Mouse (Mus musculus) forebrain, embryonic 16.5 days (tissue): ENCODE measurements around the gene Zfyve9. TPM values are rescaled to one million over a fixed set of nuclear protein-coding genes. Genes with fewer than 3 reads are reported as not detected.

Source experiments
- ATAC-seq: fragments of 200-750 bp; cut with Nextera tagmentation; 2 replicates; pipeline ENCODE4 v1.8.0; 2017; ENCODE audit warnings: mild to moderate bottlenecking, moderate library complexity
- H3K27ac ChIP-seq: fragments of 300-500 bp; sonication (generic); 2 replicates; pipeline ENCODE4 v1.5.1; 2014; ENCODE audit warnings: low read length, control low read depth
- H3K27me3 ChIP-seq: fragments of 300-500 bp; sonication (generic); replicated peaks from 2 replicates; pipeline ENCODE4 v1.6.1; 2014; ENCODE audit warnings: low read length; ENCODE audit not compliant: control insufficient read depth, insufficient read depth
- H3K36me3 ChIP-seq: fragments of 300-500 bp; sonication (generic); 2 replicates; pipeline ENCODE4 v1.6.1; 2014; ENCODE audit not compliant: control insufficient read depth, insufficient read depth
- H3K4me1 ChIP-seq: fragments of 300-500 bp; sonication (generic); replicated peaks from 2 replicates; pipeline ENCODE4 v1.6.1; 2014; ENCODE audit warnings: low read length; ENCODE audit not compliant: control insufficient read depth, insufficient read depth
- H3K4me2 ChIP-seq: fragments of 300-500 bp; sonication (generic); 2 replicates; pipeline ENCODE4 v1.6.1; 2014; ENCODE audit warnings: mild to moderate bottlenecking, low read length, control low read depth
- H3K4me3 ChIP-seq: fragments of 300-500 bp; sonication (generic); replicated peaks from 2 replicates; pipeline ENCODE4 v1.5.1; 2014; ENCODE audit warnings: mild to moderate bottlenecking, low read length, control low read depth
- H3K9ac ChIP-seq: fragments of 300-500 bp; sonication (generic); replicated peaks from 2 replicates; pipeline ENCODE4 v1.6.1; 2014; ENCODE audit warnings: low read depth, low read length, control low read depth
- H3K9me3 ChIP-seq: fragments of 300-500 bp; sonication (generic); 2 replicates; pipeline ENCODE4 v1.6.1; 2016; ENCODE audit warnings: low read length; ENCODE audit not compliant: control insufficient read depth
- WGBS: fragments of 180-500 bp; shearing (Covaris S2); extraction: QIAGEN DNeasy Blood & Tissue Kit; methylation state at CpG from one replicate; pipeline ENCODE4 v1.1.7; 2014; 5-methylcytosine and 5-hydroxymethylcytosine counted together
- polyA plus RNA-seq: library from polyadenylated mRNA; unstranded; fragments of >200 nt; fragmentation: Nextera tagmentation; extraction: Ambion mirVana; gene quantifications from 2 replicates; pipeline ENCODE4 v1.2.1, GENCODE M21; 2015

The Zfyve9 gene
- polyA plus RNA-seq, 1 experiment from 2014 or later: 6.6 TPM

DNA sequence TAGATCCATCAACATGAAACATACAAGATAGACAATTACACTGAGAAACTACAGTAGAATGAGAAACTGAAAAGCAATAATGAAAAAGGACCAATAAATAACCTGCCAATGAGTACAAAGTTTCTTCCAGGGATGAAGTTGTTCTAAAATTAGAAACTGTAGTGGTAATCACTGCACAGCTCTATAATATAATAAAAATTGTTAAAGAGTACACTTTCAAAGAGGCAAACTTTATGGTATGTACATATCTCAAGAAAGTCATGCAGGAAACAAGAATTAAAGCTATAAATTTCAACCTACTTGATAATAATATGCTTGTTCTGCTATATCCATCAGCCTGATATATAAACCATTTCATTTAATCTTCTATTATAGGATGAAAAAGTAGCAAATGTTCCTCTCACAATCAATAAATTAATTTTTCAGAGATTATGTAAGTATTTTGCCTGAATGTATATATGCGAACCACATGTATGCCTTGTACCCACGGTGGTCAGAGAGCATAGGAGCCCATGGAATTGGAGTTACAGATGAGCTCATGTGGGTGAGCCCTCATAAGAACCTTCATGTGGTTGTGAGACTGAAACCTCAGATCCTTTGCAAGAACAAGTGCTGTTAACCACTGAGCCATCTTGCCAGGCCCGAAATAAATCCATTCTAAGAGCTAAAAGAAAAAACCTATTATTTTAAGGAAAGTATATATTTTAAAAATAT is 34.3 kb downstream of the Zfyve9 start:
- H3K4me1 ChIP-seq: no peaks in the 10 kb centered on the region
- H3K9ac ChIP-seq: no peak overlapping the region
- 95% methylated on average over 3 of the region's 3 CpGs for WGBS
- H3K9me3 ChIP-seq: no peaks in the 10 kb centered on the region
- no peaks in the 10 kb centered on the region for H3K36me3 ChIP-seq
- no peak overlapping the region for H3K4me3 ChIP-seq
- no peaks in the 10 kb centered on the region for H3K27me3 ChIP-seq
- no peak overlapping the region for H3K4me2 ChIP-seq
- no peak overlapping the region for H3K27ac ChIP-seq
- no peak for ATAC-seq

DNA sequence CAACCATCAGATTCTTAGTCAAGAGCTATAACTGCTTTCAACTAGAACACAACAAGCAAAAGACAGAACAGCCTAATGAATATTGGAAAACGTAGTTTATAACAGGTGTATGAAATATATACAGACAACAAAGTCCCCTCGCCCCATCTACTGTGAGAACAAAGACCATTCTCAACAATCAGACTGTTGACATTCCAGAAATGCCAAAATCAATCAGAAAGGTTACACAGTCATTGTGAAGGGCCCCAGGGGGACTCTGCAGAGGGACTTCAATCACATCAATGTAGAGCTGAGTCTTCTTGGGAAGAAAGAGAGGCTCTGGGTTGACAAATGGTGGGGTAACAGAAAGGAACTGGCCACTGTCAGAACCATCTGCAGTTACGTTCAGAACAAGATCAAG is 49.0 kb downstream of the Zfyve9 start:
- WGBS: 50% methylated on average over 3 of the region's 3 CpGs

DNA sequence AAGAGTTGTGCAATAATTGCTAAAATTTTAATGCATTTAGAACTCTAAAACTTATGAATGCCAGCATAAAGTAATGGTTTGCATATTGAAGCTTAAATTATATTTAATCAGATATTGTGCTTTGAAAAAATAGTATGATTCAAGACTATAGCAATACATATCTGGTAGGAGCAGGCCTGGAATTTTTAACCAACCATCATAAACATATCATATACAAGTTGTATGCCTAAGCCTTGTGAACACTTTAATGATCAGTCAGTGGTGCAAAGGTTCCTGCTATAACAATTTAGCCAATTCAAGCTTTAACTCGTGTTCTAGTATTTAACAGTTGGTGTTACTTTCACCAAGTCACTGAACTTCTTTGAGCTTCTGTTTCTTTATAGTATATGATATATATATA is 50.1 kb downstream of the Zfyve9 start:
- Histone ChIP-seq H3K4me2 (no peak overlapping the region), H3K9me3 (peaks cover 2% of the 10 kb centered on the region; the same call in 1 of the 2 replicates), H3K36me3 (no peaks in the 10 kb centered on the region), H3K4me1 (no peaks in the 10 kb centered on the region), H3K4me3 (no peak overlapping the region), H3K27me3 (no peaks in the 10 kb centered on the region), H3K9ac (no peak overlapping the region), H3K27ac (no peak overlapping the region)
- 87% methylated on average over 1 of the region's 1 CpGs for WGBS
- ATAC-seq: no peak

More for the DNA sequence above, 49.0 kb downstream of the Zfyve9 start:
- H3K4me1 ChIP-seq: no peaks in the 10 kb centered on the region
- no peak for ATAC-seq
- H3K4me2 ChIP-seq: no peak overlapping the region
- H3K4me3 ChIP-seq: no peak overlapping the region
- no peak overlapping the region for H3K27ac ChIP-seq
- H3K9ac ChIP-seq: no peak overlapping the region
- H3K27me3 ChIP-seq: no peaks in the 10 kb centered on the region
- no peaks in the 10 kb centered on the region for H3K36me3 ChIP-seq
- peaks cover 4% of the 10 kb centered on the region; the same call in 1 of the 2 replicates for H3K9me3 ChIP-seq

DNA sequence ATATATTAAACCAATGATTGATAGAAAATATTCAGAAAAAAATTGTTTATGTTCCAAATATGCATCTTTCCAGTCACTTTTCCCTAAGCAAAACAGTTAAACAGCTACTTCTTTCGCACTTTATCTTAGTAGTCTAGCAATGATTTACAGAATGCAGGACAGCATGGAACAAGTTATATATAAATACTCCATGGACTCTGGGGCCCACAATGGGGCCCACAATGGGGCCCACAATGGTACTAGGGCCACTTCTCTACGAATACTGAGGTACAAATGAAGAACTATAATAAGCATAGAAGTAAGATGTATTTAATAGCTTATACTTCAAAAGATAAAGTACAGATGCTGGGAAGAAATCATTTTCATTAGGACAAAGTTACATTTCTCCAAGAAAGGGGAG is 56.5 kb downstream of the Zfyve9 start:
- no peaks in the 10 kb centered on the region for H3K9me3 ChIP-seq
- no peak overlapping the region for H3K4me3 ChIP-seq
- WGBS: 96% methylated on average over 2 of the region's 2 CpGs
- no peak for ATAC-seq
- H3K27ac ChIP-seq: no peak overlapping the region
- H3K4me1 ChIP-seq: no peaks in the 10 kb centered on the region
- H3K9ac ChIP-seq: no peak overlapping the region
- H3K4me2 ChIP-seq: no peak overlapping the region
- peaks cover 3% of the 10 kb centered on the region; the same call in 1 of the 2 replicates for H3K36me3 ChIP-seq
- H3K27me3 ChIP-seq: no peaks in the 10 kb centered on the region

DNA sequence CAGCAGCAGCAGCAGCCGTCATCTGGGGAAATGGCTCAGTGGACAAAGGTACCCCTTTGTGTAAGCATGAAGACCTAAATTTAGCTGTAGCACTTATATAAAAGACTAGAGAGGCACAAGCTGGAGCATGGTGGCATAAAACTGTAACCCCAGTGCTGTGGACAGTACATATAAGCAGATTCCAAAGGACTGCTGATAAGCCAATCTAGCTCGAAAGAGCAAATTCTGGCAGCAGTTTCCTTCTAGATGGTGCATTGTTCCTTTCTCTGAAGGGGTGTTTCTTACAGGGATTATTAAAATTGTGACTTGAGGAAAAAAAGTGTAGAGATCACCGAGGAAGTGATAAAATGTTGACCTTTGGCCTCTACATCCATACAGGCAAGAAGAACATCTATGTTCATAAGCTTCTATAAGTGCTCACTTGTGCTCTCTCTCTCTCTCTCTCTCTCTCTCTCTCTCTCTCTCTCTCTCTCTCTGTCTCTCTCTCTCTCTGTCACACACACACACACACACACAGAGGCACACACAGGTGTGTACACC is 59.3 kb downstream of the Zfyve9 start:
- no peak for ATAC-seq
- Histone ChIP-seq H3K9ac (no peak overlapping the region), H3K4me2 (no peak overlapping the region), H3K36me3 (peaks cover 5% of the 10 kb centered on the region; the same call in 1 of the 2 replicates), H3K9me3 (no peaks in the 10 kb centered on the region), H3K27me3 (no peaks in the 10 kb centered on the region), H3K4me3 (no peak overlapping the region), H3K27ac (no peak overlapping the region), H3K4me1 (no peaks in the 10 kb centered on the region)
- 89% methylated on average over 3 of the region's 3 CpGs for WGBS

DNA sequence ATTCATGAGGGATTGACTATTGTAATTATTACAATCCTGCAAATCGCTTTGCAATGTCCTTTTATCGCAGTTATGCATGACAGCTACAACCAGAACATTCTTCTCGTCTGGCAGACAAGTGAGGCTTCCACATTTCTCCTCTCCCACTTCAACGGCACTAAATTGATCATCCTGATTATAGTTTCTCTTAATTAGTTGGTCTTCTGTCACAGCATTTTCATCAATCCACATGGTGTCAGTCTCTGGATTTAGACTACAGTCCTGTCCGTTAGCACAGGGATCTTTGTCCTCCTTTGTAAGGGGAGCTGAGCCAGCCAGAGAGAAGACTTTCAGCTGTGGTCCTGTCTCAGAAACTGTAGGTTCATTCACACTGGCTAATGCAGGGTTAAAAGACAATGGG is 61.2 kb downstream of the Zfyve9 start, which contains the start of gene 3110021N24Rik:
3110021N24Rik (plus strand) TSS at position 301 of the 400 bp plus-strand sequence.
- H3K27me3 ChIP-seq: no peaks in the 10 kb centered on the region
- H3K27ac ChIP-seq: no peak within 1 kb of the TSS
- ATAC-seq: no peak
- no peak within 1 kb of the TSS for H3K9ac ChIP-seq
- no peak within 1 kb of the TSS for H3K4me3 ChIP-seq
- no peak within 1 kb of the TSS for H3K4me2 ChIP-seq
- H3K36me3 ChIP-seq: peaks cover 5% of the 10 kb centered on the region; the same call in 1 of the 2 replicates
- no peaks in the 10 kb centered on the region for H3K4me1 ChIP-seq
- WGBS: 76% methylated on average over 5 of the region's 5 CpGs
- H3K9me3 ChIP-seq: no peaks in the 10 kb centered on the region

DNA sequence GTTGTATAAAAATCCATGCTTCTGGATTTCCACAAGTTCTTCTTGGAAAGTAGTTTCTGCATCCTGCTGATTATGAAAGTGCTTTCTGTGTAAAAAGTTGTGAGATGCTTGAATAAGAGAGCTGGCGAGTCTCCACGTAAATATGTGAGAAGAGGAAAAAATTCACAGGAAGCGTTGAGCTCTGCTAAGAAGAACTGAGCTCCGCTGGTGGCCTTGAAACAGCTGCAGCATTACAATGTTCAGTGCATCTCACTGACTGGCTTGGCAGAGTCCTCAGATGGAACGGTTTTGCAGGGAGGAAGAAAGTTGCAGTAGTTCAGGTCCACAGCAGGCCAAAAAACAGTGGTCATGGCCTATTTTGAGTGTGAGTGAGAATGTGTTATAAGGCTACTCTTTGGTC is 72.4 kb downstream of the Zfyve9 start:
- Histone ChIP-seq H3K4me3 (no peak overlapping the region), H3K9me3 (no peaks in the 10 kb centered on the region), H3K4me2 (no peak overlapping the region), H3K9ac (no peak overlapping the region), H3K27me3 (no peaks in the 10 kb centered on the region), H3K4me1 (no peaks in the 10 kb centered on the region), H3K27ac (no peak overlapping the region), H3K36me3 (no peaks in the 10 kb centered on the region)
- ATAC-seq: no peak
- WGBS: 88% methylated on average over 5 of the region's 5 CpGs

DNA sequence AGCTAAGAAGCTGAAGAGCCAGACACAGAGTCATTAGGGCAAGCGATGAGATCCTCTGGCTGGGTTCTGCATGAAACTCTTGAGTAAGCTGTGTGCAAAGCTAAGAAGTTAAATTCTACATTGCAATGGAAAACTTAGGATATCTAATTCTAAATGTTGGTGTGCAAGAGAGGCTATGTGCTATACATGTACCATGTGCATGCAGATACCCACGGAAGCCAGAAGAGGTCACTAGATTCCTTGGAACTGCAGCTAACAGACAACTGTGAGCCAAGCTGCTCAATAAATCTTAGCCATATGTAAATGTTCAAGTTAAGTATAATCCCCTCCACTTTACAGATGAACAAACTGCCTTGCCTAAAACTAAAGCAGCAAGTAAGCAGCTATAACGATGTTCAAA is 83.7 kb downstream of the Zfyve9 start:
- Histone ChIP-seq H3K27me3 (no peaks in the 10 kb centered on the region), H3K4me3 (no peak overlapping the region), H3K9me3 (no peaks in the 10 kb centered on the region), H3K27ac (no peak overlapping the region), H3K9ac (no peak overlapping the region), H3K36me3 (no peaks in the 10 kb centered on the region), H3K4me1 (no peaks in the 10 kb centered on the region), H3K4me2 (no peak overlapping the region)
- no peak for ATAC-seq
- WGBS: 62% methylated on average over 3 of the region's 3 CpGs

DNA sequence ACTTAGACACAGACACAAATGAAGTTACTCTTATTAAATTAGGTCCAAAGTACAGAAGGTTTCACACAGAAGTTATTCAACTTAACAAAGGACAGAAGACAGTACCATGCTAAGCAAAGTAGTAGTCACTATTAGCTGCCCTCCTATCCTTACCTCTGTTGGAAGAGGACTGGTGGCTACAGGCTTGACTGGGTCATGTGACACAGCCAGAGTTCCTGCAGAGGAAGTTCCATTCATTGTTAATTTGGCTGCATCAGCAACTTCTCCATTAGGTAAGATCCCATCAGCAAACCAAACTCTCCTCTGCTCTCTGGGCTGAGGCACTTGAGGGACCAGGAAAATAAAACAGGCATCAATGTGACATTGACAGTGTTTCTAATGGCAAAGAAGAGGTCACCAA is 89.1 kb downstream of the Zfyve9 start:
- H3K4me2 ChIP-seq: no peak overlapping the region

More for the DNA sequence above, 89.1 kb downstream of the Zfyve9 start:
- no peak overlapping the region for H3K4me3 ChIP-seq
- no peak for ATAC-seq
- H3K36me3 ChIP-seq: peaks cover 11% of the 10 kb centered on the region
- H3K27ac ChIP-seq: no peak overlapping the region
- no peak overlapping the region for H3K9ac ChIP-seq
- no peaks in the 10 kb centered on the region for H3K9me3 ChIP-seq
- H3K27me3 ChIP-seq: no peaks in the 10 kb centered on the region
- no peaks in the 10 kb centered on the region for H3K4me1 ChIP-seq
